Mouse (Mus musculus) induced T-regulatory cell, adult 2 months (primary cell): ENCODE measurements around the gene 1810055G02Rik.

ENCODE experiments used
- DNase-seq: peaks from one replicate; pipeline ENCODE4 v3.0.0-alpha.2; 2012; ENCODE audit warnings: low read depth

The 1810055G02Rik gene

DNA sequence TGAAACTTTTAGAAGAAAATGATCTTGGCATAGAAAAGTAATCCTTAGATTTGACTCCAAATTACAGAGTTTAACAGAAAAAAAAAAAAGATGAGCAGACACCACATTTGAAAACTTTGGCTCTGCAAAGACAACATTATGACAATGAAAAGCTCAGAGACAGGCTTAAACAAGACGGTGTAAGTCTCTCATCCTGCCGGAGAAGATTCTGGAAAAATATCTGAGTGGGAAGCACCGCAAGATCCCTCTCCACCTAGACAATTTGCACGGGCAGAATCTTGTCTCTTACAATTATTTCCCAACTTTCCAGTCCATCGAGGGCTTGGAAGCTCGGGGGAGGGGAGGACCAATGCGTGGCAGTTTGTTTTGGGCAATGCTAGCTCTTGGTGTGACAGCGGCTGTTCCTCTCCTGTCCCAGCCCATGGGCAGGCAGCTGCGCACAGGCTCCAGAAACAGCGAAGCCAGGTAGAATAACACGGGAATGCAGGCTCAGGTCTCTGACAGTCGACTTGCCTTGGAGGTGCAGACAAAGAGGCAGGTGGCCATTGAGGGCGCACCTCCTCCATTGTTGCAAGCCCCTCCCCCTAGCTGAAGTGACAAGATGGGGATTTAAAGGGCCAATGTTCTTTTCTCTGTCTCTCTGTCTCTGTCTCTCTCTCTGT, 35.9 kb downstream of the 1810055G02Rik start:
- no peak for DNase-seq

- DNase-seq: no peak
These were observed 44.6 kb downstream of the 1810055G02Rik start for GRCm38 (mm10) chr19:3752621-3753239.

- no peak for DNase-seq
These were observed 45.1 kb downstream of the 1810055G02Rik start for GRCm38 (mm10) chr19:3753240-3753633.

DNA sequence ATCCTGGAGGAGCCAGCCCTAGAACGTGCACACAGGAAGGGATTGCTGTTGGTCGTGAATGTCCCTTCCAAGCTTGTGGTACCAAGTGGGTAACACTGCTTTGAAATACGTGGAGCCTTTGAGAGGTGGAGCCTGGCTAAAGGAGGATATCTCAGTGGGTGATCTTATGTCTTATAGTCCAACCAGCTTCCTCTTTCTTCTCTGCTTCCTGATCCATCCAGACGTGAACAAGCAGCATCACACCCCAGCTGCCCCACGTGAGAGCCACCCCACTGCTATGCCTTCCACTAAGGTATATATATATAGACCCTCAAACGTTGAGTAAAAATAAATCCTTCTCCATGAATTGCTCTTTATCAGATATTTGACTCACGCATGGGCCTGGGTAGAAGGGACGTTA, 45.6 kb downstream of the 1810055G02Rik start:
- DNase-seq: no peak

DNA sequence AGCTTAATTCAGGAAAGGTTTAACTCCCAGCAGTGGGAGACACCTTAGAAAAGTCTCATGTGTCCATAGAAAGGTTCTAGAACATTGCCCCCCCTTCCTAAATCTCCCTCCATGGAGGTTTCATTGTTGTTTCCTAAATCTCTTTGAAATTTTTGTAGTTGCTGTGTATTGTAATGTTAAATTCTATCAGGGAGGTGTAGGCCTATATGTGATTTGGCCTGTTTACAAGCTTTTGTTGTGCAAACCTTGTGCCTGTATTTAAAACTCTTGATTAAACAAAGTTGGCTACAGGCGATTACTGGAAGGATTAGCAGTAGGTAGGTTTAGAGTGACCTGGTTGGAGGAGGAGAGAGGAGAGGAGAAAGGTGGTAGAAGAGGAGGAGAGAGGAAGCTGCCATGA, 49.8 kb downstream of the 1810055G02Rik start:
- no peak for DNase-seq

DNA sequence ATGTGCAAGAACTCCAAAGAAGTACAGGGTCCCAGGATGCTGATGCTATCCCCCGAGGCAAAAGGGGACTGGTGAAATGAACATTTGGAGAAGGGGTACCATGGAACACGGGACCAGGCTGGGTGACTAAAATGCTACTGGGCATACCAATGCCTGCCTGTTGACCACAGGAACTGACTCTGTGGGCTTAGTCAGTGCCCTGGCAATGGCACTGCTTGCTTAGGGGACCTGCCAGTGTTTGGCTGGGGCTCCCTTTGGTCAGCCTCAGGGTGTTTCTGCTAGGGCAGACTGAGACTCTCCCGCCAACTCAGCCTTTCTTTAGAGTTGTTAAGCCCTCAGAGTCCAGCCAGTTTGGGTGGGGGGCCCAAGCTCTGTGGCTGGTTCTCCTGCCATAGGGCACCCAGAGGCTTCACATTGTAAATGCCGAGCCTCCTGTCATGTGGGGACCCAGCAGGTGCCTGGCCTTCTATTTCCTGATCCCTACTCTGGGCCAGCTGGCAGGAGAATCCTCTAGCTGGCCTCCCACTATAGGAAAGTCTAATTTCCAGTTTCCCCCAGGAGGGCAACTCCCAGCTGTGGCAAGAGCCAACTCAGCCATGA, 57.2 kb downstream of the 1810055G02Rik start:
- no peak for DNase-seq

DNA sequence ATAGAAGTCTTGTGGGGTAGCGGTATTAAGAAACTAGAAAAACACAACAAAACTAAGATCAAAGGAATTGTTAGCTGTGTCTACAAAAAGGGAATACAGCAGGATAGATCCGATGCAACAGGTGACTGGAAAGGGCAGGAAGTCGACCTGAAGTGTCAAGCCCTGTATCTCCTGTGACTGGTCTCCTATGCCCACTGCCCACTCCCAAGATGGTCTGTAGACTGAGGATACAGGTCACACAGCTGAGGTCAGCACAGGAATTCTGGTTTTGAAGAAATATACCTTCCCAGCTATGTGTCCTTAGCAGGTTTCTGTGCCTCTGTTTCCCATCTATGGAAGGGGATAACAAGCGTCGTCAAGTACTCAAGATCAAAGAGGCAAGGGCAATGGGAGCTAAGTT, 58.3 kb downstream of the 1810055G02Rik start:
- no peak for DNase-seq

- no peak for DNase-seq
These were observed 59.2 kb downstream of the 1810055G02Rik start, which contains the start of gene Kmt5b for GRCm38 (mm10) chr19:3767276-3767780. TSS of gene Kmt5b (plus strand) at chr19:3767421.
